Mouse (Mus musculus) stomach, postnatal 0 days (tissue): Measurements from ENCODE around the gene Tomm7.
"Not testable (repeated sequence)": the region's sequence is repeated elsewhere in the genome, so short reads cannot be mapped to it uniquely, and the experiment has no call there.

Experiments used
- CTCF ChIP-seq: IDR thresholded peaks from 2 replicates; pipeline ENCODE4 v1.5.1; 2016; ENCODE audit warnings: antibody characterized with exemption, low read depth, mild to moderate bottlenecking, moderate library complexity
- EP300 ChIP-seq: optimal IDR thresholded peaks from 2 replicates; pipeline ENCODE3; 2016; ENCODE audit warnings: antibody characterized with exemption

DNA sequence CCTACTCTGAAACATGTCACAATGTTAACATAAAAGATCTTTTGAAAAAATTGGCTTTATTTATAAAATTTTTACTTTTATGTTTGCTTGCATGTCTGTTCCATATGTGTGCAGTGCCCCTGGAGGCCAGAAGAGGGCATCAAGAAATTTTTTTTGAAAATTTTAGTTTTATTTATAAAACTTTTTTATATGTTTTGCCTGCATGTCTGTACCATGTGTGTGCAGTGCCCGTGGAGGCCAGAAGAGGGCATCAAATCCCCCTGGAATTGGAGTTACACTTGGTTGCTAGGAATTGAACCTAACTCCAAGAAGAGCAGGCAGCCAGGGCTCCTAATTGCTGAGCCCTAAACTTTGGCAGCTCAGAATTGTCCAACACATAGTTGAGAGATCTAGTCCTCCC, 9.0 kb upstream of the Tomm7 start:
- peak; percentile 44 for TF ChIP-seq CTCF
- TF ChIP-seq EP300, result not testable (repeated sequence)
